Mouse (Mus musculus) kidney, adult 18-20 months (tissue): ENCODE measurements around the gene Ccne1.

ENCODE experiments used
- DNase-seq: peaks from one replicate; pipeline ENCODE4 v3.0.0; 2021

The Ccne1 gene

DNA sequence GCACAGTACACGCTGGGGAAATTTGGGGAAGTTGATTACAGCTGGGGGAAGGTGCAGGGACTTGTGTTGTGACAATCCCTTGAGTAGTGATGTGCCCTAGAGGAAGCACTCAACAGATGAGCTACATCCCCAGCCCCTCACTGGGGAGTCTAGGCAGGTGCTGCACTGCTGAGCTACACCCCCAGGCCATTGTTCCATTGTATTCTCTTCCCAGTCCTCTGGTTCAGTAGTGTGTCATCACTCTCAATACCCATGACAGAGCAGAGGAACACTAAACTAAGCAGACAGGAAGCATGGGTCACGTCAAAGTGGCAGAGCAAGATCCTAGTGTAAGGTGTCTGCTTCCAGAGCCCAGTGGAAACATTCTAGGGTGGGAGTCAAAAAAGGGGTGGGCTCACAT lies 14.2 kb downstream of the Ccne1 start:
- no peak for DNase-seq

DNA sequence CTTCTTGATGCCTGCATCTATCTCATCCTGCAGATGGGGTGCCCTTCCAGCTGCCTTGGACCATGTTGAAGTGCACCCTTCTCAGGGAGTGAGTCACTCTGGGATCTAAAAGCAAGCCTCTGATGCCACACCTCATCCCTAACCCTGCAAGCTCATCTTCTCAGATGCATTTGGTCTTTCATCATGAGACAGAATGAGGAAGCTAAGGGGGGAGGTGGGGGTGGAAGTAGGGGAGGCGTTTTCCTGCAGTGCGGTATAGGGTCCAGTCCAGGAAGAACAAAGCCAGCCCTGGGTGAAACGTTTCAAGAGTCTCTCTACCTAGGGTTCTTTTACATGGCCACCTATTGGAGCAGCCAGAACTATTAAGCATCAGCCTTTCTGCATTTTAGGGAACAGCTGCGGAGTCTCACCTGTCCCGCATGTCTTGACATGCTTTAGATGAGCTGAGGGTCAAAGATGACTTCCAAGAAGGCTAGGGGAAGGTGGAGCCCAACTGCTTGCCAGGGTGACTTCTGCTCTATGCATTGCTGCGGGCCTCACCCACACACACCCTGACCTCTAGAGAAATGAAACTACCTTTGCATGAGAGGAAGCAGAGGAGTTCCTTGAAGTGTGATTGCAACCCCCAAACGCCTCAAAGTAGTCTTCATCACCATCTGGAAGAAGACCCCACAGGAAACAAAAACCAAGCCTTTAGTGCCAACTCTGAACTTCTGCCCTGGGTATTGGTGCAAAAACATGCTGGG lies 17.2 kb downstream of the Ccne1 start:
- no peak for DNase-seq

DNA sequence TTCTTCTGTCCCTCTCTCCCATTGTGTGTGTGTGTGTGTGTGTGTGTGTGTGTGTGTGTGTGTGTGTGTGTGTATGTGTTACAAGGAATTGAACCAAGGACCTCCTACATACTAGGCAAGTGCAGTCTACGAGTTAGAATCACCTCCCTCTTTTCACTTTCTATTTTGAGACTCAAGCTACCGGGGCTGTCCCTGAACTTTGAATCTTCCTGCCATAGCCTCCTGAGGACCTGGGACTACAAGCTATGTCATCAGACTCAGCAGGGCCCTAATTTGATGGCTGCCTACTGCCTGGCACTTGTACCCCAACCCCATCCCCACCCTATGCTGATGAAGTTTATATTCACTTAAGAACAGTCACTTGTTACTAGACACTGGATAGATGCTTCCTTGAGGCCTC lies 18.9 kb downstream of the Ccne1 start:
- DNase-seq = no peak

DNA sequence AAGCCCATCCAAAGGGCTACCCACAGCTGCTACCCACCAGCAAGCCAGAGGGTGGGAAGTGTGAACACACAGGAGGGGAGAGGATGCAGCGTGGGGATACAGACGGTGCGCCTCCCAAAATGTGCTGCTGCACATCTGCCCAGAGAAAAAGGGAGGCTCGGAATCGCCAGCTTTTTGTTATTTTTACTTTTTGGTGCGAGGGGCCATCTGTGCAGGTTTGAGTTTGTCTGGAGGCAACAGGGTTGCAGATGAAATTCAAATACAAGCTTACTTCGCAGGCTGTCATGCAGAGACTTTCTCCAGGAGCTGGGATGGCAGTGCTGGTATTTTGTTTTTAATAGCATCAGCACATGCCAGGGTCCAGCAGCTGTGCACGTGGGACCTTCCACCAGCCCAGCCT lies 19.5 kb downstream of the Ccne1 start:
- DNase-seq = no peak

DNA sequence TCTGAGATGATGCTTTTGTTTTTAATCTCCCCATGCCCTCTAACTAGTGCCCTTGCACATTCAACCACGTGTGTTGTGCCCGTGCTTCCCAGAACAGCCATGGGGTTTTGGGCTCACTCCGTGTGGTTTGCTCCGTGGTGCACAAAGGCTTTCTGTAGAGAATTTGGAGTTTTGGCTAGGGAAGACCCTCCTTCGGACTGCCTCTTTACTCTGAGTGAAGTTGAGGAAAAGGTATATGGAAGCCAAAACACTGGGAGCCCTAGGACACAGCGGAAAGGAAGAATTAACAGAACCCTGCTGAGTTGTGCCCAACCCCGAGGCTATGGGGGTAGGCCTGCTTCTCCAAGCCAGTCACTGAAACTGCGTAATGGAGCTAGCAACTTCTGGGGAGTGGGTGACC lies 20.9 kb downstream of the Ccne1 start:
- no peak for DNase-seq

DNA sequence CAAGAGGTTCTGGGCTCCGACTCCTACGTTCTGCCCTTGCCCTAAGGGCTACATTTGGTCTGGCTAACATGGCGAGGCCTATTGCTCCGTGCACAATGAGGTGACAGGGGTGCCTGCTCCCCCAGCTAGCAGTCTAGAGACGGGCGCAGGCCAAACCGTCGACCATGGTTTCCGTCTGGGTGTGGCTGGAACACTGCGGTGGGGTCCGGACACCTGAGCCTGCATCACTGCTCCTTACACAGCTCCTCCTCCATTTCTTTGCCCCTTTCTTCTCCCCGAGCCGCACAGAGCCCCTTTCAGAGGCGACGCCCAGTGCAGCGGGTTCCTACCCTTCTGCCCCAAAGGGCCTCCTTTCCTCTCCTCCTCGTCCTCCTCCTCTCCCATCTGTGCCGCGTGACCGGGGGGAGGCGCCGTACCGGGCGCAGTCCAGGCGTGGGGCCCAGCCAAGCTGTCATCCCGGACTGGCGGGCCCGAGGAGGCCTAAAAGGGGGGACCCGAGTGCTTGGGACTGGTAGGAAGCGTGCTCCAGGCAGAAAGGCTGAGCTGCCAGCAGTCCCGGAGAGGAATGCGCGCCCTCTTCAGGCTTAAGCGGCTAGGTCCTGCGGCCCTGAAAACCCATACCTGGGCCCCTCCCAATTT lies 21.6 kb downstream of the Ccne1 start:
- peak; percentile 60 for DNase-seq

DNA sequence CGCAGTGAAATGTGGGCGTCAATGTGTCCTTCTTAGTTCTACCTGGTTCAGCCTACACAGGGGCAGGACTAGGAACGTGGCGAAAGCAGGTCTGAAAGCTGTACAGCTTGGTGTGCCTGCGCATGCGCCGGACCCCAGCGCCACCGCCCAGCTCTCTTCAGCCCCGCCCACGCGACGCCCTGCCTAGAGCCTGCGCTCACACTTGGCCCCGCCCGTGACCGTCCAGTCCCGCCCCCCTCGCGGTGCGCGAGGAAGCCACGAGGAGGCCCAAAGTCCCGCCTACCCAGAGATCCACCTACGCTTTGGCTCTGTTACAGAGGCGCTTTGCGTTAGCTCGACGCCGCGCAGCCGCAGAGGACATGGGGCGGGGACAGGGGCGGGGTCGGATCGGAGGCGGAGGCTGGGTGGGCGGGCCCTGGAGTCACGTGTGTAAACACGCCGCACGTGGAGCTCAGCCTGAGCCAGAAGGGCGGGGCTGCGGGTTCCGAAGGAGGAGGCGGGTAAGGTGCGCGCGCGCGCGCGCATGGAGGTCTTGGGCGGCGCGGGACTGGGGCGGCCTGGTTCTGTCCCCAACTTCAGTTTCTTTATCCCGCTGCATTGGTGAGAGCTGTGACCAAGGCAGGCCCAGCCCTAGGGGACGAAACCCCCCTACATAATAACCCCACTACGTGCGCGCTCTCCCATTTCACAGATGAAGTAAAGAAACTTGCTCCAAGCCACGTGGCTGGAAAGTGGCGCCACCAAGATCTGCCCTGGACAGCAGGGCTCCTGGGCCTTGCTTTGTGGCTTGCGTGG lies 22.4 kb downstream of the Ccne1 start:
- DNase-seq = peak; percentile 100

DNA sequence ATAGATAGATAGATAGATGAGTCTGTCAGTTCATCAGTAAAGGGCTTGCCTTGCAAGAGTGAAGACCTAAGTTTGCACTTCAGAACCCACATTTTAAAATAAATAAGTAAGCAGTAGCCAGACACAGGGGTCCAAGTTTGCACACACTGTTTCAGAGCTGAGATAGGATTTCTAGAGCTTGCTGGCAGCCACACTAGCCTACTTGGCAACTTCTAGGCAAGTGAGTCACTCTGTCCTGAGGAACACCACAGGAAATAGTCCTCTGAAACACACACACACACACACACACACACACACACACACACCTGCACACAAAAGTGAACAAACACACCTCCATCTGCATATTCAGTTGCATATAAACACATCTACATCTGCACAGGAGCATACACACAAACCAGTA lies 24.4 kb downstream of the Ccne1 start:
- DNase-seq = no peak

DNA sequence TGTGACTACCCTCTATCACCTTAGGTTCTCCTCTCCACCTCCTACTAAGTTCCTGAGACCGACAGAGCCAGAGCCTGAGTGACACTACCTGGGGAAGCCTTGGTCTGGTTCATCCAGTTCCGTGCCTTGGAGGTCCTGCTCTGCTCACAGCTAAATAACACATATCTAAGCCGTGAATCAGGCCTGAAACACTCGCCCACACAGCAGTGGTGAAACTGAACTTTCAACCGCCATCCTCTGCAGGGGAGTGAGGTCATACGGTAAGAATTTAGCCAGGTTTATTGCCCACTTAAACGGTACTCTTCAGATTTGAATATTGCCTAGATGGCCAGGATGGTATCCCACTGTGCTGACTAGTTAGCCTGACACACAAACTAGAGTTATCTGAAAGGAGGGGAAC lies 30.1 kb downstream of the Ccne1 start:
- DNase-seq = no peak

DNA sequence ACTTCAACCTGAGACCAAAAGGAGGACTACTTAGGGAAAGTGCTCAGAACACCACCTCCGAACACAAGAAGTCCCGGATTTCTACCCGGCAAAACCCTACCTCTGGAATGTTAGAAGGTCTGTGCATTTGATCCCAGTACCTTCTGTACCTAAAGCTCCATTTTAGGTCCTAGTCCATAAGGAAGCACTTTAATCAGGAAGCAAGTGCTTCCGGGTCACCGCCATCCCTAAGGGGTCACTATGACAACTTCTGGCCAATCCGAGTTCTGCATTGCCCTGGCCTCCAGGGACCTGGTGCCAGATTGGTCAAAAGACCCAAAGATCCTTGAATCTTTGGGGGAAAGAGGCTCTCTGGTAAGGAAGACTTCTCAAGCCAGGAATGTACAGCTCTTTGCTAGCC lies 31.8 kb downstream of the Ccne1 start:
- DNase-seq = no peak

DNA sequence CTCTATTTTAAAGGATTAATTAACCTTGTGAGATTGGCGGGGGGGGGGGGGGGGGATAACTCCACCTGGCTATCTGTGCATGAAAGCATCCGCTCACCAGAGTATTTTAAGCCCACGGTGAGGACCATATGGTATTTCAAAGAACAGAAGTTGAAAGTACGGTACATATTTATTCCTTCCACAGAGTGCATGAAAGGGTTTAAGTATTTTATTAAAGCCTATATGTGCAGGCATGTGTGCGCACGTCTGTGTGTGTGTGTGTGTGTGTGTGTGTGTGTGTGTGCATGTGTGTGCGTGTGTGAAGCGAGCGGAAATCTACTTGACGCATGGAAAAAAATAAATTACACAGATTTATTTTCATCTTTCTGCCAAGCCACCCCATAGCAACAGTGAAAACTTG lies 32.4 kb downstream of the Ccne1 start:
- no peak for DNase-seq

DNA sequence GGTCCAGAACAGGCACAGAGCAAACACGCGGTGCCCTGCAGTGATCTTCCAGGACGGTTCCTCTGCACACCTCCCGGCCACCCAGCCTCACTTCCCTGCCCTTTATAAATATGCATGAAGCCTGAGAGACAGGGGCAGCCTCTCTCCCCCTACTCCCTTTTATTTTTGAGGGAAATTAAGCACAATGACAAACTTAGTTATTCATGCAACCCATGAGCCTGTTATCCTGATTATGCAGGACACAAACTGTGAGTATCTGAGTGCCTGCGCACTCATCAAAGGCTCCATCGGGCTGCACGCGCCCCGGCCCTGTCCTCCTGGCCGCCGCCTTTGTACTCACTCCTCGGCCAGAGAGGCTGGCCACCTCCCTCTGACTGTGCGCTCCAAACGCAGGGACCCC lies 32.8 kb downstream of the Ccne1 start:
- no peak for DNase-seq

DNA sequence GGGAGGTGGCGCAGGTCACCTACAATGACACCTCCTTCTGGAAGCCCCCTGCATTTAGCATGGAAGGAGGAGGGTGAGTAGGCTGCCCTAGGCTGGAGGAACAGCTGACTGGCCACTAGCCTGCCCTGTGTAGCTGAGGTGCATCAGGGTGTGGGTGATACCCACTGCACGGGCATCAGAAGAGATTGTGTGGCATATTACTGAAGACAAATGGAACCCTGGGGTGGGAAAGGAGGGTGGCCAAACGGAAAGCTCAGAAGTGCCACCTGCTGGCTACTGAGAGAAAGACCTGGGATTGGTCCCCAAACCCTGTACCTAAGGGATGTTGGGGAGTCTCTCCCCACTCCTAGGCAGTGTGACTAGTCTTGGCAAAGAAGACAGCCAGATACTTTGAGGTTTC lies 33.6 kb downstream of the Ccne1 start:
- DNase-seq = peak; percentile 51

DNA sequence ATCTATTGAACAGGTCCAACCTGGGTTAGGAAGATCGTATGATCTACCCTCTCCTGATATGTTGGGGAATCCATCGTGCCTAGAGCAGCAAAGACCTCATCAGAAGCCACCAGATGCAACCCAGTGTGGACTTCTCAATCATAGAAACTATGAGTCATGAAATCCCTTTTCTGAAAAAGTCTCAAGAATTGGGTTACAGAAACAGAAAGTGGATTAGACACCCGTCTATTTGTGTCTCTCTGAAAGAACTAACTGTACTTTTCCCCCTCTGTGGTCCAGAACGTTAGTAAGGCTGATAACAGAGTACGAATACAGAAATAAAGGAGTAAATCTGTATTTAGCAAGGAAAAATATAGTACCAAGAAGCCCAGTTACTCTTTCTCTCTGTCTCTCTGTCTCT lies 36.3 kb downstream of the Ccne1 start:
- no peak for DNase-seq

DNA sequence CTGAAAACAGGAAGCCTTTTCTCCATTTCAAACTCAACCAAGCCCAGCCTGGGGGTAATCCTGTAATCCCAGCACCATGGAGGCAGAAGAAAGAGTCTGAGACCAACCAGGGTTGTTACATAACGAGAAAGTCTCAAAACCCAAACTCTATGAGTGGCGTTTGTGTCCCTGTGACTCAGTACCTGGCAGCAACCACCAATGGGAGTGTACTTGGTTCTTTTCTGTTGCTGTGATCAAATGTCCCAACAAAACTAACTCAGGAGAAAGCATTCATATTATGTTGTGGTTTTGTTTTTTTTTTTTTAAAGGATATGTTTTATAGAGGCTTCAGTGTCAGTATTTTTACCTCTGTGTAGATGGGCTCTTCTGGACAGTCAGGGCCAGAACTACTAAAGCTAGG lies 36.7 kb downstream of the Ccne1 start:
- no peak for DNase-seq

DNA sequence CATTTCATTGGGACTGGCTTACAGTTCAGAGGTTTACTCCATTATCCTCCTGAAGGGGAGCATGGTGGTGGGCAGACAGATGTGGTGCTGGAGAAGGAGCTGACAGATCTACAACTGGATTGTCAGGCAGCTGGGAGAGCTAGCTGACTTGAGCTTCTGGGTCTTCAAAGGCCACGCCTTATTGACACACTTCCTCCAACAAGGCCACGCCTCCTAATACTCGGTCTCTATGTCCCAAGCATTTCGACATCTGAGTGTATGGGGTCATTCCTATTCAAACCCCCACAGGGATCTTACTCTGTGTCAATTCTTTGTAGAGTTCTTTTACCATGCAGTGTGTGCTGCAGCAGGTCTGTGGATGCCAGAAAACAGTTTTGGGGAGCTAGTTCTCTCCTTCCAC lies 42.9 kb downstream of the Ccne1 start:
- DNase-seq = no peak

DNA sequence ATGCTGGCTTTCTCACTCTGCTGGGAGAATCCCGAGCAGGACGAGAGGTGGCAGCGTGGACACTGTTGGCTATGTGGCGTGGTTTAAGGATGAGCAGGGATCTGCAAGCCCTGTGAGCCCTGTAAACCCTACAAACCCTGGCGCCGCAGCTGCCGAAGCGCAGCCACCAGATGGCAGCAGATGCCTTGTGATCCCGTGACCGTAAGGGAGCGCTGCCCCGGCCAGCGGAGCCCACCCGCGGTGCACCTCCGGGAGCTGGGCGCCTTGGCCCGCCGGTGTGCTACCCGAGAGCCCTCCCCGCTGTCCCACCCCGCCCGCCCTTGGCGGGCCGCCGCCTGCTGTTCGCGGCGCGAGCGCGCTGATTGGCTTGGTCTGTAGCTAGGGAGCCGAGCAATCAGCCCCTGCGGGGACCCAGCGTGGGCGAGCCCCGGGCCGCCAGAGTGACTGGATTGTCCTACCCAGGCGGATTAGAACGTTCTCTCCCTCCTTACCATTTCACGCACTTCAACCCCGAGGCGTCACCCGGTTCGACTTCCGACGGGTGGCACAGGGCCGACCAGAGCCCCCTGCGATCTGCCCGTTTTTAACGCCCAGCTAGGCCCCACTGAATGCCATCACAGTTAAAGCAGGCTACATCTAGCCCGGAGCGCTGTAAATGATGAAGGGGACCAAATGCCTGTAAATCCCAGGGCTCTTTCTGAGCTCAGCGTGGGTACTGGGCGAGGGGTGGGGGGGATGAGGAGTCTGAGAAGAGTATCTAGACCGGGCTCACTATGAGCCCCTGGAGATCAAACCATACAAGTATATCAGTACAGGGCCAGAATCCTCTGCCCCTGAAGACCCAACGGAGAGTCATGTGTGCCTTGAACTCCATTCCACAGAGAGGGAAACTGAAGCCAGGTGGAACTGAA lies 46.0 kb downstream of the Ccne1 start:
- peak; percentile 89 for DNase-seq

DNA sequence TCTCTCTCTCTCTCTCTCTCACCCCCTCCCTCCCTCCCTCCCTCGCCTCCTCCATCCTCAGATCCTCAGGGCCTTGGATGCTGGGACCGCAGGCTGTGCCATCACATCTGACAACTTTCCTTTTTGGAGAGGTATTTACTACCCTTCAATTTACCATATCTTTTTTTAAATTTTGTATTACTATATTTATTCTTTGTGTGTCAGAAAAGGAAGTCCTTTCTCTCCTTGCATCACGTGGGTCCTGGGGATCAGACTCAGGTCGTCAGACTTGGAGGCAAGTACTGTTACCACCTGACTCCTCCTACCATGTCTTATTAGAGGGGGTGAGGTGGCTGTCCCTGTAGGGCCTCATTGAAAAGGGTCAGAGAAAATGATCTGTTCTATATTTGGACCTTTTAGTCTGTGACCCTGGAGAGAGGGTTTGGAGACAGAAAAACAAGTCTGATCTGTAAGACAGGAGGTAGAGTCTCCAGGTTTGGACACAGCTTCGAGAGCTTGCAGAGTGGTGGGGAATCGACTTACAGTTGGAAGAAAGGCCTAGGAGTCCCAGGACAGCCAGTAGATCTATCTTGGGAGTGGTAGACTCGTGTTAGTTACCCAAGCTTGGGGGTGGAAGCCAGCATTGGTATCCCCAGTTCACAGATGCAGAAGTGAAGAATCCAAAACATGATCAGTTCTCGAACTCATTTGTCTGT lies 47.6 kb downstream of the Ccne1 start:
- DNase-seq = no peak

DNA sequence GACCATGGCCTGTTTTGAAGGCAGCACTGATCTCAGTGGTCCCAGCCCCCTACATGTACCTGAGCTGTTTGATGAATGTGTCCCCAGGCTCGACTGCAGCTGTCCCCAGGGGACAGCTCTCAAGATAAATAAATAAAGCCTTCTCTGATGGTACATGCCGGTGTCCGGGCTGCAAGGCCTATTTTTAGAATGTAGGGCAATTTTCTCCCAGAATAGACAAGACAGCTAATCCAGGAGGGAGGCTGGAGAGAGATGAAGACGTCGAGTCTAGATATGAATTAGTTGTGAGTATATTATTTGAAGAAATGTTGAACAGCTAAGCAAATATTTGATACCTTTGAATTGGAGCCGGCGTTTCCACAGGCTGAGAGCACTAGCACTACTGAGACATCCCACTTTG lies 48.2 kb downstream of the Ccne1 start:
- DNase-seq = no peak

DNA sequence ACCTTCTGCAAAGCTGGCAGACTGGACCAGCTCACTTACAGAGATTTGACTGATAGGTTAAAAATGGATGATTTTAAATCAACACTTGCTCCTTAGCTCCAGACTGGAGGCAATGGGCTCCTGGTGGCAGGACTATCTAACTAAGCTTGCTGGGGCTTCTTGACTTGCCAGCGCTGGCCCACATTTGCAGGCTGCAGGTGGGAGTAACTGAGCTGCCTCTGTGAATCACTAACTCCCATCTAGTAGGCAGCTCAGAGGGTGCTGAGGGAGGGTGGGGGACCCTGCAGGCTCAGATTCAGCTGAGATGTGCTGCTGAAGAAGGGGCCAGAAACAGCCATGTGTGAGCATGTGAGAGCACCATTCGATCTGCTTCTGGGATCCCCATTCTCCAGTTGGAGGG lies 51.3 kb downstream of the Ccne1 start:
- no peak for DNase-seq

DNA sequence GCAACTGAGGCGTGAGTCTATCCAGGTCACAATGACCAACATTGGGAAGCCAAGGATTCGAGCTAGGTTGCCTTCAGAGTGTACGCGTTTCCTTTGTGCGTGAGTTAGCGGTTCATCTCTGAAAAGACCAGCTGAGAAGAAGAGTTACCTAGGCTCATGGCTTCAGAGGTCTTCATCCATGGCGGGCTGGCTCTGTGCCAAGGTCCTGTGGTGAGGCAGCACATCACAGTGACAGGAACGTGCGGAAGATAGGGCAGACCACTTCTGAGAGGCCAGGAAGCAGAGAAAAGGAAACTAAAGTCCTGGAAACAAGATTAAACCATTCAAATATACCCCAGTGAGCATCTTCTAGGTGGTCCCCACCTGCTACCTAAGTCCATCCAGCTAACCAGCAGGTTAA lies 53.1 kb downstream of the Ccne1 start:
- no peak for DNase-seq
